Mouse (Mus musculus): ENCODE results near the gene Syt8.
"Not testable (repeated sequence)": the region's sequence is repeated elsewhere in the genome, so short reads cannot be mapped to it uniquely, and the experiment has no call there.

Syt8 gene

DNA sequence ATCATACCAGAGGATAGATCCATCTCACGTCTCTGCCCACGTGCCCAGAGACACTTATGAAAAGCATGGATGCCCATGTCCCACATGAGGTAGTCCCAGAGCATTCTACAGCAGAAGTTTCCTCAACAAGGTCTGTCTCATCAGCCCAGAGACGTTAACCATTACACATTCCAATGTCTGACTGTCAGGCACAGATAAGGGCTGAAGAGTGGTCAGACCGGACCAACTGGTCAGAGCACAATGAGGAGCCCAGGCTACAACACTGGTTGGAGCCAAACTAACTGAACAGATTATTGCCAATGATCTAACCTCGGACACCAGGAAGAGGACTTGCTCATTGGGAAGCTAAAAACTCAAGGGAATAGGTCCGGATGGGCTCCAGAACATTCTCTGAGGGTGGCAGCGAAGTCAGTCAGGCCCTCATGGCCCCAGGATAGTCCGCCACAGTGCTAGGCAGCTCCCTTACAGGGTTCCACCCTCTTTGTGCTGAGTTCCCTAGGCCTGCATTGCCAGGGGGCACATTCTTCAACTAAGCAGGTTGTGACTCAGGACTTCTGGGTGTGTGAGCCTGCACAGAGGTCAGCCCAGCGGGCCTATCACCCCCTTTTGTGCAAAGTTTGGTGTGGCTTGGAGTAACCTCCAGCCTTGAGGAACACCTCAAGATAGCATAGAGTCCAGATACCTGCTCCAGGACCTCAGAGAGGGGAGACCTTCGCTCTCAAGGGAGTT, at the start of gene Syt8:
Syt8 (plus strand) TSS at position 714 of the 729 bp plus-strand sequence.
- DNase-seq = peak; percentile 17

DNA sequence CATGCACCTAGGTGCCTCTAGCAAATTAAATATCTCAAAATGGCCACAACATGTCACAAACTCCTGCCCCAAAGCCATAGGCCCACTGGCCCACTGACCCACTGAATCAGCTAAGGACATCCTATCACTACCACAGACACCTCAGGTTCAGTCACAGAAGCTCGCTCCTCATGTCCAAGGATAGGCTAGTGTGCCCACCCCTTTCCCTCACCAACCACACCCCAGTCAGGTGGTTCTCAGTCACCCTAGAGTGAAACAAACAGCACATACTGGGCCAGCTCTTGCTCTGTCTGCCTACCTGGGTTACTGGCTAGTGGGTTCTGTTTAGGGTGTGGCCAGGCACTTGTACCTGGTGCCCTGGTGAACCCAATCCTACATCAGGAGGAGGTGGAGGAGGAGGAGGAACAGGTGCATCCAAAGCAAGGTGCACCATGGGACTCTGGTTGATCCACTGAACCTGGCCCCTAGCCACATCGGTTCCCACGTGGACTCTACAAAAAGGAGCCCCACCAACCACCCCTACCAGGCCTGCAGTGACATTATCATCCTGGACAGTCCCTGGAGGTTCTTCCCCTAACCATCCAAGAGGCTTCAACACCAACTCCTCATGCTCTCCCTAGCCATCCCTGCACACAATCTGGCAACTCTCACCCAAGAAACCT, 48.8 kb upstream of the Syt8 start:
- peak; percentile 49 for DNase-seq

DNA sequence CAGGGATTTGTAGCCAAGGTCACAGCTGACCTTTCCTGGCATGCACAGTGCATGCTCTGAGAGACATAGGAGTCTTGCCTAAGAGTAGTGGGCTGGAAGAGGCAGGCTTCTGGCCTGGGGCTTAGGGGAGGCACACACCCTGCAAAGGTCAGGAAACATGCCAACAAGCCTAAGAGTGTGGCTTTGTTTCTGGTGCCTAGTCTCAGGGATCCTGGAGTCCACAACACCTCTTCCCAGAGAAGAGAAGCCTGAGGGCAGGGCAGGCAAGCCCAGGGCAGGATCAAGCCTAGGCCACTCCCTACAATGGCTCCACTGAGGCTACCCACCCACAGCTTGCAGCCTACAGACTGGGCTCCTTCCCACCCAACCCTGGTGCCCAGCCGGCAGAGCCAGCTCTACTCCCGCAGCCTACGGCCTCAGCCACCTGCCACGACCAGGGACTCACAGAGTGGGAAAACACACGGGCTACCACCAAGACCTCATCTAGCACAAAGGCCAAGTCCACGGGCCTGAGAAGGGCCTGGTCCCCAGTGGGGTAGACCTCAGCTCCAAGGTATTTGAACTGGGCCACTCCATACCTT, 47.9 kb upstream of the Syt8 start:
- DNase-seq = peak; percentile 57

DNA sequence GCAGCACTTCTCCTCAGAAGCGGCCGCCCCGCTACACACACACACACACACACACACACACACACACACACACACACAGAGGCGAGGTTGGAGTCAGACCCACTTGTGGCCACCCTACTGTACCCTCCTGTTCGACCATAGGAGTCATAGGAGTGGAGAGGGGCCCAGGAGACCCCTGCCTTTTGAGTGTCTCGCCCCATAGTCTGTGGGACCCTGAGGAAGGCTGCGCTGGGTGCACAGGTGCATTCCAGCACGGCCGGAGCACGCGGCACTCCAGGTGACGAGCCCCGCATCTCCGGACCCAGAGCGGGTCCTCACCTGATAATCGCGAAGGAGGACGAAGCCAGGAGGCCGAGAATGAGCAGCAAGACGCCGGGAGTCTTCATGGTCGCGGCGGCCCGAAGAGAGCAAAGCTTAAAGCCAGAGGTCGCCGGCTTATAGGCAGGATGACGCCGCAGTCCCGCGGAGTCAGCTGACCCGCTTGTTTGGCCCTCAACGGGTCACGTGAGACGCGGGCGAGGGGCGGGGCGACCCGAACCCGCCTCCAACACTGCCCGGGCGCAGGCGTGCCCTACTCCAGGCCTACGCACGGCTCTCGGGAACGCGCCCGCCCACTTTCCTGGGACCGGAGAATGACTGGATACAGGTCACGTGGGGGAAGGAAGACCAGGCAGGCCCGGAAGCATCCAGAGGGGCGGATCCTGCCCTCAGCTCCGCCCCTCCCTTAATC, 47.1 kb upstream of the Syt8 start, which contains the start of gene Ctsd:
Ctsd (minus strand) TSS at position 620 of the 730 bp plus-strand sequence.
- peak; percentile 99 for DNase-seq

DNA sequence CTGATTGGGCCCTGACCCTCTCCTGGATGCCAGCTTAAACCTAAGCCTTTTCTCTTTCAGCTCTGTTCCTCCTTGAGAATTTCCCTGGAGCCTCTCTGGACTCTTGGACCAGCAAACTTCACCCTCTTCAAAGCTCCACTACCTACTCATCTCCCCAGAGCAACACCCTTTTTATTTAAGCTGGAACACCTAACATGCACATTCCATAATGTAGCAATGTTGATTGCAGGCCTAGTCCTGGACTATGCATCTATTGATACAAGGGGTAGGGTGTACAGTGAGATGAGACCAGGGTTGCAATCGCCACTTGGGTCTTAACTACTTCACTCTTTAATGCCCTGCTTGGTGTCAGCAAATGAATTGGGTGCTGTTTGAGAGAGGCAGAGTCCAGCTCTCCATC, 46.5 kb upstream of the Syt8 start:
- no peak for DNase-seq

DNA sequence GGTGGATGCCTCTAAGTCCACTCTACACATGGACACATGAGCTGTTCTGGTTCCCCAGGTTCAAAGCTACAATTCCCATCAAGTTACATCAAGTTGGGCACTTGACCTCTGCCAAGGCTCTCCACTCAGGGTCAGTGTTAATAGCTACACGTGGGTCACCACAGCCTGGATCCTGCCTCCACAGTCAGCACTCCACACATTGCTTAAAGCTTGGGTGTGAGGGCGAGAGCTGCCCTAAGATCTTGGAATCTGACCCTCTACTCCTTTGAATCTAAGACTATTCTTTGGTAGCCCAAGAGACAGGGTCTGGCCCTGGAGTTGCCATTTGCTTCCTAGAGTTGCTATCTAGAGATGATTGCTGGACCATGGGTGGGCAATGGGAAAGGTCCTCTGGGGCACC, 45.9 kb upstream of the Syt8 start:
- peak; percentile 39 for DNase-seq

DNA sequence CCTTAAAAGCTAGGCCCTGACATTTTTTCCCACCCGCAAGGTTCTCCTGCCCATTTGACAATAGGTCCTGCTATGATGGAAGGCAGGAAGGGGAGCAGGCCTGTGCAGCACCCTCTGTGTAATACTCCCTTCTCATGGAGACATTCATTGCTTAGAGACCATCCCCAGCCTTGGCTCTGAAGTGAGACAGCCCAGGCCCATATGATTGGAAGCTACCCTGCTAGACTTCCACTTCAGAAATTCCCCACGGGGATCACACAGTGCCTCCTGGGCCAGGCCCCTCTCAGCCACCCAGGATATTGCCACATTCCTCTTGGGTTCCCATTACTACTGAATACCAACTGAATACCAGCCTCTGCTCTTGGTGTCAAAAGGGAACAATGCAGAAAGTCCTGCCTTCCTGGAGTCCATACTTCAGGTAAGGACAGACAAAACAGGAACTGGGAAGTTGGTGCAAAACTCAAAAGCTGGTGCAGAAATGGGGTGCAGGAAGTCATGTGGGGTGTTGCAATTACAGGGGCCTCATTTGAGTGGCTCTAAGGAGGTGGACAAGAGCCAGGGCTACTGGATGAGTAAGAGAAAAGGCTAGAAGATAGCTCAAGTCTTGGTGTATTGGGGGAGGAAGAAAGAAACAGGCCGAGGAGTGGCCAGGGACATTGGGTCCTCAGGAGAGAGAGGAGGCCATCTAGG, 44.5 kb upstream of the Syt8 start:
- no peak for DNase-seq

DNA sequence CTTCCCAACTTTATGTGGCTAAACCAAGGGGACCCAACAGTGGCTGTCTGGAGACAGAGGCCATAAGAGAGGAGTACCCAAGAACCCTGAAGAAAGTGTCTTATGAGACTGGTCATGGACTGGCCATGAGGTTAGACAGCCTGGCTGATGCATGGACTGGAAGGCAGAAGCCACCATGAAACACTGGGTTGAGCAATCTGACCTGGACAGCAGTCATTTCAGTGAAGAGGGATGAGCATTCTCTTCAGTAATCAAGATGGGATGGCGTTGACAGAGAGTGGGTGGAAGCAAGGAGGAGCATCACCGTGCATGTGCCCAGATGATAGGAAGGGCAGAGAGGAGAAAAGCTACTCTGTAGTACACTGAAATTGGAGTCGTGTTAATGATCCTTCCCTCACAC, 43.5 kb upstream of the Syt8 start:
- no peak for DNase-seq

DNA sequence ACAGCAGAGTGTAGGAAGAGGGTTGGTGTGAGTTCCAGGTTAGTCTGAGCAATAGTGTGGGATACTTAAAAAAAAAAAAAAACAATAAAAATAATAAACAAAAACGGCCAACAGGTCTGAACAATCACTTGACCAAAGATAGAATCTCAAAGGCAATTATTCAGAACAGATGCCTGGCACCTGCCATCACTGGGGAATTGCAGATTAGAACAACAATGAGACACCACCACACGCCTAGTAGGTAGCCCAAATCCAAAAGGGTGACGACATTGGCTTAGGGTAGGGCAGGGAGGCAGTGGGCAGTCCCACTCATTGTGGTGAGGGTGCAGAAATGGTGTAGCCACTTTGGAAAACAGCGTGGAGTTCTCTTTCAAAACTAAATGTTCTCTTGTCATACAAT, 43.0 kb upstream of the Syt8 start:
- DNase-seq = no peak

DNA sequence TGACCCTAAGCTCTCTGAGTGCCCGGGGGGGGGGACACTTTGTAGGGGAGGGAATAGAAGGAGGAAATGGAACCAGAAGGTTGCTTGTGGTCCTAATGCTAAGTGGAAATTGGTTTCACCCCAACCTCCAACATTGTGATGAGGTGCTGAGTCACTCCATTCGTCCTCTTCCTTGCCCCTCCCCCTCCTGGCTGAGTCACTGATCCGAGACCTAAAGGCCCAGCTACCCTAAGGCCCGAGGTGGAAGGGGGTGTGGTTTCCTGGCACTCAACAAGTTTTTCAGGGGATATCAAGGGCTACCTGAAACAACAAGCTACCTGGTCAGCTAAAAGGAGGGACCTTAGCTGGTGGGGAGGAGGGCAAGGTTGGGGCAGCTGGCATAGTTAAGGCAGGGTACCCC, 41.5 kb upstream of the Syt8 start:
- DNase-seq = no peak

DNA sequence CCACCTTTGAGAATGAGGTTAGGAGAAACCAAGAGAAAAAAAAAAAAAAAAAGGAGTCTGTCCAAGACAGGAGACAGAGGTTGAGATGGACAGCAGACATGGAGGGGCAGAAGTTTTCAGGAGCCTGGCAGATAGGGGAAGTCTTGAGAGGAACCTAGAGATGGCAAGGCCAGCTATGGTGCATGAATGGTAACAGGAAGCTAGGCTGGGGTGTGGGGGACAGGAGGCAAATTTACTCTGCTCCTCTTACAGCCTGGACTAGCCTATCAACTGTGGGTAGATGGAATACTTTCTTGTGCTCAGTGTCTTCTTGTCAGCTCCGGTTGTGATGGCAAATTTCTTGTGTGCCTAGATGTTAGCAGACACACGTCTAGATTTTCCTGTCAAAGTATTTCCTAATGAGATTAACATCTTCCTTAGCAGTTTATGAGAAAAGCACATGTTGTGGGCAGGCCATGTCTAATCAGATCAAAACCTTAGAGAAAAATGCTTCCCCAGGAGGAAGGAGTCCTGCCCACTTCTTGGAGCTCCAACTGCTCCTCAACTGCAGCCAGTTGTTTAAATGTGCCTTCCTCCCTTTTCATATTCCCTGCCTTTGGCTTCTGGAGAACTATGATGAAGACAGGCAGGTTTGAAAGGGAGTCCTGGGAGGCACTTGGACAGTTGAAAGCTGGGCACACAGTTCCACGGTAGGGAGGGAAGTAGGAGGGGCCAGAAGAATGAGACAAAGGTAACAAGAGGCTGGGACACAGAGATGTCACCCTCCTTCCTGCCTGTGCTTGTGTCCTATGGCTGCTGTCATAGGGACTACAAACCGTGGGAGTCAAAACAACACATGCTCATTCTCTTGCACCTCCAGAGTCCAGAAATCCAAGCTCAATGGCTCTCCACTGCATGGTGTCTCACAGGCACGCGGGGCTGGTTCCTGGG, 40.1 kb upstream of the Syt8 start:
- no peak for DNase-seq

DNA sequence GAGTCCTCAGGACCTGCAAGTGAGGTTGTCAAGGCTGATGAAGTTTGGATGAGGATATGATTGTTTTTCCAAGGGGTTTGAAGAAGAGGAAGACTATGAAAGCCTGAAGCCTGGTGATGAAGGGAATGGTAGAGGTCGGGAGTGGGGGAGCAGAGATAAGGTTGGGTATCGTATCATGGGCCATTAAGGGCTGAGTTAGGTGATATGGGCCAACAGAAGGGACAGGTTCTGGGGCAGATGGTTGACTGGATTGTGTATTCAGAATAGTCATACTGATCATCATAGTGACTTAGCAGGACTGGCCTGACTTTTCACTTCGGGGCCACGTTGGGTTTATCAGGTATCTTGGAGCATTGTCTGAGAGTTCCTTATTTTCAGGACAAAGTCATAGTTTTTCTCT, 39.2 kb upstream of the Syt8 start:
- DNase-seq = no peak

DNA sequence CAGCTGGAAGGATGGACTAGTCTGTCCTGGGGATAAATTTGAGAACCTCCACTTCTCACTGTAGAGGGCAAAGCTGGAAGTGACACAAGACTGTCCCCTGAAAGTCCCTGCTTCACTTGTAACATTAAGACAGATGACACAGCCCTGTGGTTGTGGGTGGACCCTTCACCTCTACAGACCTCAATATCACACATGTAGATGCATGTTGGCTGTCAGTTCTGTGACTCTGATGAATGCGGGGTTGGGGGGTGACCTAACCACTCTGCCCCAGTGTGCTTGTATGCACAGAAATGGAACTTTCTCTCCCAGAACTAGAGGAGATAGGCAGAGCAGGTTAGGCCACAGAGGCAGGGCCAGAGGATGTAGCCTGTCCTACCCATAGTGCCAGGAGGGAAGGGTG, 38.0 kb upstream of the Syt8 start:
- DNase-seq = no peak

DNA sequence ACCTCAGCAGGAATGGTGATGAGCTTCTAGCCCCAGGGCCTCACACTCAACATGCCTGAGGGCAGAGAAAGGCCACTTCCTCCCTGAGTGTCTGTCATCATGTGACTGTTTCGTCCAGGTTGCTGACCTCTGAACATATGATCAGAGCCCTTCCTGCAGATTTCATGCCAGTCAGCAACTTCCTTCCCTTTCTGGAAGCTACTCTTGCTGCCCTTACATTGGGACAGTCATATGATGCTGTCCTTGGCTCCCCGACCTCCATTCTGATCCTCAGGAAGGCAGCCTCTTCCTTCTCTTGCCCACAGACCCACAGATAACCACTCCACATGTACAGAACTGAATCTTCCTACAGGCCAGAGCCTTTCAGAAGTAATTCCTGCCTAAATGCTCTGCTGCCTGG, 36.6 kb upstream of the Syt8 start:
- no peak for DNase-seq

DNA sequence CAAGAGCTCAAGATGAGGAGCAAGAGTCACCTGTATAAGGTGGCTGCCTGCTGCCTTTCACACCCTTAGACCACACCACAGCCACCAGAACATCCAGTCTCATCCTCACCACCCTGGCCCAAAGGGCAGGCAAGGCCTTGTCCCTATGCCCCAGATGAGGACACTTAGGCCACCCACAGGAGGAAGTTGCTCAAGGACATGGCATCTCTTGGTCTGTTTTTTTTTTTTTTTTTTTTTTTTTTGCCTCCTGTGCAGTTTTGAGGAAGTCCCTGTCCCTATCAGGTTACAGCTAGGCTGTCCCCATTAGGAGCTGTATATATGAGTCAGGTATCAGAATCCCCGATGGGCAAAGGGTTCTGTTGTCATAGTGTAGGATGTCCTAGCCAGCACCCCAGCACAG, 35.4 kb upstream of the Syt8 start:
- DNase-seq = no peak

DNA sequence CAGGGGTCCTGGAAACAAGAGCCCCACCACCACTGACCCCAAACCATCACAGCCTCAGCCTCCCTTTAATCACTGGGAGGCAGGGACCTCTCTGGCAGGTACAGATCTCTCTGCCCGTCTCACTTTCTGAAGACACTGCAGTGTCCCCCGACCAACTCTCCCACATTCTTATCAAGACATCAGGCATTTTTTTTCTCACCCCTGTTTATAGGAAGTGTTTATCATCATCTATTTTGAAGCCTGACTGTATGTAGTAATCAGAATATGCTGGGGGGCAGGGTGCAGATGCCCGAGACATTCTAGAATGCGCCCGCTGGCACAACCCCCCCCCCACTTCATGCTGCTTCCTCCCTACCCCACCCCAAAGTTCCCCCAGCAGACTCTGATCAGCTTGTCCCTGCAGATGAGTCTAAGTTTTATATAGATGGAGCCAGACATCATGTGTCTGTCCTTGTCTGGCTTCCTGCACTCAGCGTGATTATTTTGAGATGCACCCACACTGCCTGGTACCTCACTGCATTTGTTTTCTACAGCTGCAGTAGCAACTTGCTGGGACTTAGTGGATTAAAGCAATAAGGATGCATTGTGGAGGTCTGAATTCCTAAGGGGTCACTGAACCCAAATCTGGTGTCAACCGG, 34.4 kb upstream of the Syt8 start:
- DNase-seq = no peak

DNA sequence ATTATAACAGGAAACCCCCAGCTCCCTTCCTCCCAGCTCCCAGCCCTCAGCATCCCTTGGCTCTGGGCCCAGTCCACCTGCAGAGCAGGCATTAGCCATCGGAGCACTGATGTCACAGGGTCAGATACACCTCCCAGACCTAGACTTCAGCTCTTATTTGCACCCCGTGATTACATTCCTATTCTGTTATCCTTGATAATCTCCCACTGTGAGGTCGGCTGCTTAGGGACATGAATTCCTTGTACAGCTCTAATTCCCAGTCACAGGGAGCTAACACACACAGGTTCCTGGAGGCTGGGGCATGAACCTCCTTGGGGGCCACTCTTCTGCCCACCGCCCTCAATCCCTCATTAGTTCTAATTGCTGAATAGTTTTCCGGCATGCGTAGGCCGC, 33.9 kb upstream of the Syt8 start:
- DNase-seq = no peak

DNA sequence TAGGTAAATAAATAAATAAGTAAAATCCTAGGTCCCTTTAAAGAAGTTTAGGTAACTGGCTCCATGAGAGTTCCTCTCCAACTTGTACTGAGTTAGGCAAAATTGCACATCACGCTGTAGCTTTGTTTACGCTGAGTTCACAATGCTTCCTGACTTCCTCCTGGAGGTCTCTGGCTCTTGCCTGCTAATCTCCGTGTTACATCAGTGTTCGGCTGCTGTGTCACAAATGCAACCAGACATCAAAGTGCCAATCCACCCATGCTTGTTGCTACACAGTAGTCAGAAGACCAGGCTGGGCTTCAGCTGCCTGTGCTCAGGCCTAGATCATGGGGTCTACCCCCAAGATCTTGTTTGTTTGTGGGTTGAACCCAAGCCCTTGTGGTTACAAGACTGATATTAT, 31.1 kb upstream of the Syt8 start:
- no peak for DNase-seq

DNA sequence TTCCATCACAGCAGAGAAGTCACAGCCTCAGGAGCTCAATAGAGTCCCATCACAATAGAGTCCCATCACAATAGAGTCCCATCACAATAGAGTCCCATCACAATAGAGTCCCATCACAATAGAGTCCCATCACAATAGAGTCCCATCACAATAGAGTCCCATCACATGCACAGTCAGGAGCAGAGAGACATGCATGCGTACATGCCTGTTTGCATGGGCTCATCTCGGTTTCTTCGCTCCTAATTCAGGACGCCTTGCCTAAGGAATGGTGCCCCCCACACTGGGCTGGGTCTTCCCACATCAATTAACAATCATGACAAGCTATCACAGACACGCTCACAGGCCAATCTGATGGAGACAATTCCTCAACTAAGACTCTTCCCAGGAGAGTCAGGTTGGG, 29.5 kb upstream of the Syt8 start:
- DNase-seq = not testable (repeated sequence)

DNA sequence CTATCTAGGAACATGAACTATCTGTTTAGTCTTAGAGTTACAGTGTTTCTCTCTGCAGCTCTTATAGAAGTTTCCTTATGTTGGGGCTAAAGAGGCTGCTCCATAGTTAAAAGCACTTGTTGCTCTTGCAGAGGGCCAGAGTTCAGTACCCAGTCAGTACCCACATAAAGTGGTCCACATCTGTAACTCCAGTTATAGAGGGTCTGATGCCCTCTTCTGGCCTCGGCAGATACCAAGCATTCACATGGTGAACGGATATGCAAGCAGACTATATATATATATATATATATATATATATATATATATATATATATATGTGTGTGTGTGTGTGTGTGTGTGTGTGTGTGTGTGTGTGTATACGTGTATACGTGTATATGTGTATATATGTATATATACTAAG, 26.7 kb upstream of the Syt8 start:
- no peak for DNase-seq

DNA sequence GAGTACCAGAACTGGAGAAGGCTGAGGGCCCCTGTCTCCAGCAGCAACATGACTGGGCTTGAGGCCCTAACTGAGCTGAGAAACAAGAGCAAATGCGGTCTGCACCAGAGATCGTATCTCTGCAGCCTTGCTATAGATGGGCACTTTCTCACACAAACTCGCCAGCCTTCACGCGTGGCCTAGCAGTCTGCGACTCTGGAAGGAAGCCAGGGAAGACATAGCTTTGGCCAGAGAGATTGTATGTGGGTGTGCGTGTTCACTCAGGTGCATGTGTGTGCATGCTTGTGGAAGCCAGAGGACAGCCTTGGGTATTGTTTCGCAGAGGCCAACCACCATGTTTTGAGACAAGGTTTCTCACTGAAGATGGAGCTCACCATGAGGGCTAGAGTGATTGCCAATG, 26.0 kb upstream of the Syt8 start:
- DNase-seq = no peak
